Mouse (Mus musculus): ENCODE data around the gene Krtap6-5. TPM values are rescaled to one million over a fixed set of nuclear protein-coding genes. Genes with fewer than 3 reads are reported as not detected.
"Not testable (repeated sequence)": the region's sequence is repeated elsewhere in the genome, so short reads cannot be mapped to it uniquely, and the experiment has no call there.

Krtap6-5 gene
- not detected in 2 replicates for polyA plus RNA-seq (2016; fragmentation: Nextera tagmentation; extraction: Ambion mirVana)

DNA sequence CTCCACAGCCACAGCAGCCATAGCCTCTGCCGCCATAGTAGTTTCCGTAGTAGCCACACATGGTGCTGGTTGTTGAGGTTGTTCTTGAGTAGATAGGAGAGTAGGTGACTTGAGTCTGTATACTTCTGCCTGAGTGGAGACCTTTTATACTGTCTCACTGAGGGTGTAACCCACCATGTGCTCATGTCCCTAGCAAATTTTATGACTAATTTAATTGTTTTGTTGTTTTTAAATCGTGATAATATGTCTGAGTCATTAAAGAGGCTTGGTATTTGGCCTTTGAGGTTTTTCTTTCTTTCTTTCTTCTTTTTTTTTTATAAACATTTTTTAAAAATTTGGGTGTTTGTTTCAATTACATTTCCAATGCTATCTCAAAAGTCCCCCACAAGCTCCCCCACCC, at the start of gene Krtap6-5:
Krtap6-5 (minus strand) TSS at position 101 of the 400 bp plus-strand sequence.
- Histone ChIP-seq H3K9me3 (no peaks in the 10 kb centered on the region), H3K9ac (replicated peaks) (no peak within 1 kb of the TSS), H3K27ac (replicated peaks) (no peak within 1 kb of the TSS), H3K4me2 (replicated peaks) (no peak within 1 kb of the TSS), H3K36me3 (no peaks in the 10 kb centered on the region), H3K4me1 (no peaks in the 10 kb centered on the region), H3K4me3 (no peak within 1 kb of the TSS), H3K27me3 (no peaks in the 10 kb centered on the region)
- 88% methylated on average over 3 of the region's 3 CpGs for WGBS
- no peak for ATAC-seq (ENCODE audit: low FRiP score, low read depth)

DNA sequence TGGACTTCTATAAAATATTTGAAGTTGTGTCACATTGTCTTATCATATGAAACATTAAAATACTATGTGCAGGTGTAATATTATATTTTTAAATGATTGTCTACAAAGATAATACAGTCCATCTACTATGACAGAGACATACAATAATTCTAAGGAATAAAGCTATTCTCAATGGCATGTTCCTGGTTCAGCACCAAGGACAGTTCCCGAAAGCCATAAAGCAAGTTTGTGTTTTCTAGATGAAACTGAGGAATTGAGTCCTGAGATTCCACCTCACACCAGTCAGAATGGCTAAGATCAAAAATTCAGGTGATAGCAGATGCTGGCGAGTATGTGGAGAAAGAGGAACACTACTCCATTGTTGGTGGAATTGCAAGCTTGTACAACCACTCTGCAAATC, 23.4 kb upstream of the Krtap6-5 start:
- not testable (repeated sequence) for ATAC-seq (ENCODE audit: low FRiP score, low read depth); H3K36me3 ChIP-seq; H3K4me3 ChIP-seq; H3K4me2 ChIP-seq (replicated peaks); H3K9me3 ChIP-seq; H3K4me1 ChIP-seq; H3K27me3 ChIP-seq; H3K9ac ChIP-seq (replicated peaks); H3K27ac ChIP-seq (replicated peaks)
- WGBS = 68% methylated on average over 2 of the region's 2 CpGs

- H3K27ac ChIP-seq (replicated peaks); H3K4me3 ChIP-seq; H3K9me3 ChIP-seq; H3K36me3 ChIP-seq; ATAC-seq (ENCODE audit: low FRiP score, low read depth); H3K4me1 ChIP-seq; H3K27me3 ChIP-seq; H3K9ac ChIP-seq (replicated peaks); H3K4me2 ChIP-seq (replicated peaks): not testable (repeated sequence)
- no CpG with 5 or more reads among the region's 2 CpGs for WGBS
These were observed 16.2 kb upstream of the Krtap6-5 start, which contains the start of gene 1110025L11Rik for GRCm38 (mm10) chr16:89063902-89064301. Gene 1110025L11Rik, minus strand, starts transcription at chr16:89064002.

- H3K4me1 ChIP-seq; H3K4me2 ChIP-seq (replicated peaks); ATAC-seq (ENCODE audit: low FRiP score, low read depth); H3K9ac ChIP-seq (replicated peaks); H3K27me3 ChIP-seq; H3K36me3 ChIP-seq; H3K9me3 ChIP-seq; H3K27ac ChIP-seq (replicated peaks); H3K4me3 ChIP-seq: not testable (repeated sequence)
- WGBS = 90% methylated on average over 2 of the region's 4 CpGs
These were observed 6.3 kb downstream of the Krtap6-5 start, which contains the start of gene Gm10228 for GRCm38 (mm10) chr16:89041372-89041771. Gene Gm10228, minus strand, starts transcription at chr16:89041472.

- not testable (repeated sequence) for H3K27me3 ChIP-seq; H3K27ac ChIP-seq (replicated peaks); H3K36me3 ChIP-seq; H3K9me3 ChIP-seq; H3K4me3 ChIP-seq; ATAC-seq (ENCODE audit: low FRiP score, low read depth); H3K9ac ChIP-seq (replicated peaks); H3K4me2 ChIP-seq (replicated peaks); H3K4me1 ChIP-seq
- 96% methylated on average over 3 of the region's 3 CpGs for WGBS
These were observed 16.3 kb downstream of the Krtap6-5 start, which contains the start of gene Krtap6-1 for GRCm38 (mm10) chr16:89031399-89031798. Gene Krtap6-1, plus strand, starts transcription at chr16:89031699.

DNA sequence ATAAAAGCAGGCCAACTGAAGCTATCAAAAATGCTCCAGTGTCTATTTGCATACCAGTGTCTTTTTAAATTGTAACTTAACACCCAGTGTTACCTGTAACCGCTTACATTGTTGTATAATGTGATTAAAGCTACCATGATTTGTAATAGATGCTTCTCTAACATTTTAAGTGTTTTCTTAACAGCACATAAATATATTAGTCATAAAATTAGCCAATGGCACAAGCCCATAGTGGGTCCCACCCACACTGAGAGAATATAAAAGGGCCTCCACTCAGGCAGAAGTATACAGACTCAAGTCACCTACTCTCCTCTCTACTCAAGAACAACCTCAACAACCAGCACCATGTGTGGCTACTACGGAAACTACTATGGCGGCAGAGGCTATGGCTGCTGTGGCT, 32.7 kb downstream of the Krtap6-5 start, which contains the start of gene Gm10229:
Gm10229 (plus strand) TSS at position 301 of the 400 bp plus-strand sequence.
- H3K4me2 ChIP-seq (replicated peaks); H3K4me1 ChIP-seq; H3K27me3 ChIP-seq; H3K9me3 ChIP-seq; H3K9ac ChIP-seq (replicated peaks); H3K36me3 ChIP-seq; H3K27ac ChIP-seq (replicated peaks); H3K4me3 ChIP-seq; ATAC-seq (ENCODE audit: low FRiP score, low read depth): not testable (repeated sequence)
- 97% methylated on average over 2 of the region's 3 CpGs for WGBS

DNA sequence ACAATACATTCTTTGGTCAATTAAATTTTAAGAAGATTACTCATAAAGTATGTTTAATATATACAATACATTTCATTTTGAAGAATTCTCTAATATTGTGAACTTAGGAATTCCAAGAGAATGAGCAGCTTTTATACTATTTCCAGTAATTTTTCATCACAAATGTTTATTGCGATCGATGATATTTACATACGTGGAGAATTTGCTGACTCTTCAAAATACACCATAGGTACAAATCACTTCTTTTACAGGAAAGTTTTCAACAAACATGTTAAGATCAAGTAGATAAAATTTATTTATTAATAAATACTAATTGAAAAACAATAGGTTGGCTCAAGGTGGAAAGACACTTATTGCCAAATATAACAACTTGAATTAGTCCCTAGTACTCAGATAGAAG, 33.7 kb downstream of the Krtap6-5 start:
- WGBS = 98% methylated on average over 3 of the region's 3 CpGs
- Histone ChIP-seq H3K9ac (replicated peaks) (no peak overlapping the region), H3K27ac (replicated peaks) (no peak overlapping the region), H3K9me3 (no peaks in the 10 kb centered on the region), H3K27me3 (no peaks in the 10 kb centered on the region), H3K4me1 (no peaks in the 10 kb centered on the region), H3K36me3 (no peaks in the 10 kb centered on the region), H3K4me3 (no peak overlapping the region), H3K4me2 (replicated peaks) (no peak overlapping the region)
- no peak for ATAC-seq (ENCODE audit: low FRiP score, low read depth)

DNA sequence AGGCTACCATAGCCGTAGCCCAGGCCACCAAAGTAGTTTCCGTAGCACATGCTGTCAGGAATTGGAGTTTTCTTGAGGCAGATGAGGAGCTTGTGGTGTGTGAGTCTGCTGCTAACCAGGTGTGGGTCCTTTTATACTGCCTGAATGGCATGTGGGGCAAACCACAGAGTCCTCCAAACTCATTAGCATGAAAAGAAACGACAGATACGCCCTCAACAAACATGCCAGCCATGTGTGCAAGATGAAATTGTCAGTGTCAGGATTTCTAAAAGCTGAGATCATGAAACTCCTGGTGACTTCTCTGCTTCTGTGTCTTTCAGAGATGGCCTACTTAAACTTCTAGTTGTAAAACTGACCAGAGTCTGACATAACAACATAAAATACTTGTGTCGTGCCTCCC, 37.0 kb downstream of the Krtap6-5 start, which contains the start of gene Krtap22-2:
Krtap22-2 (minus strand) TSS at position 101 of the 400 bp plus-strand sequence.
- Histone ChIP-seq H3K9ac (replicated peaks) (no peak within 1 kb of the TSS), H3K27ac (replicated peaks) (no peak within 1 kb of the TSS), H3K9me3 (no peaks in the 10 kb centered on the region), H3K4me1 (no peaks in the 10 kb centered on the region), H3K36me3 (no peaks in the 10 kb centered on the region), H3K27me3 (no peaks in the 10 kb centered on the region), H3K4me3 (no peak within 1 kb of the TSS), H3K4me2 (replicated peaks) (no peak within 1 kb of the TSS)
- ATAC-seq (ENCODE audit: low FRiP score, low read depth) = no peak
- WGBS = 87% methylated on average over 5 of the region's 5 CpGs

Other genes with a start within 250 kb of the Krtap6-5 start
- not detected in 2 replicates for gene Gm20741, start 235.7 kb downstream of the Krtap6-5 start, polyA plus RNA-seq (2016; fragmentation: Nextera tagmentation; extraction: Ambion mirVana)
- not detected in 2 replicates for gene Krtap15, start 227.7 kb downstream of the Krtap6-5 start, polyA plus RNA-seq (2016; fragmentation: Nextera tagmentation; extraction: Ambion mirVana)
- not detected in 2 replicates for gene Krtap14, start 221.7 kb downstream of the Krtap6-5 start, polyA plus RNA-seq (2016; fragmentation: Nextera tagmentation; extraction: Ambion mirVana)
- not detected in 2 replicates for gene Krtap19-1, start 178.5 kb downstream of the Krtap6-5 start, polyA plus RNA-seq (2016; fragmentation: Nextera tagmentation; extraction: Ambion mirVana)
- gene Krtap19-2, start 173.6 kb downstream of the Krtap6-5 start, polyA plus RNA-seq (2016; fragmentation: Nextera tagmentation; extraction: Ambion mirVana) = not detected in 2 replicates
- not detected in 2 replicates for gene Krtap19-3, start 169.8 kb downstream of the Krtap6-5 start, polyA plus RNA-seq (2016; fragmentation: Nextera tagmentation; extraction: Ambion mirVana)
- gene Krtap19-4, start 162.8 kb downstream of the Krtap6-5 start, polyA plus RNA-seq (2016; fragmentation: Nextera tagmentation; extraction: Ambion mirVana) = not detected in 2 replicates
- gene Krtap19-5, start 151.4 kb downstream of the Krtap6-5 start, polyA plus RNA-seq (2016; fragmentation: Nextera tagmentation; extraction: Ambion mirVana) = not detected in 2 replicates
- not detected in 2 replicates for gene Krtap19-9b, start 115.6 kb downstream of the Krtap6-5 start, polyA plus RNA-seq (2016; fragmentation: Nextera tagmentation; extraction: Ambion mirVana)
- not detected in 2 replicates for gene Krtap16-3, start 85.0 kb downstream of the Krtap6-5 start, polyA plus RNA-seq (2016; fragmentation: Nextera tagmentation; extraction: Ambion mirVana)
- gene Krtap22-2, start 37.1 kb downstream of the Krtap6-5 start, polyA plus RNA-seq (2016; fragmentation: Nextera tagmentation; extraction: Ambion mirVana) = not detected in 2 replicates
- not detected in 2 replicates for gene Gm10229, start 32.6 kb downstream of the Krtap6-5 start, polyA plus RNA-seq (2016; fragmentation: Nextera tagmentation; extraction: Ambion mirVana)
- not detected in 2 replicates for gene Krtap6-1, start 16.2 kb downstream of the Krtap6-5 start, polyA plus RNA-seq (2016; fragmentation: Nextera tagmentation; extraction: Ambion mirVana)
- gene Gm10228, start 6.4 kb downstream of the Krtap6-5 start, polyA plus RNA-seq (2016; fragmentation: Nextera tagmentation; extraction: Ambion mirVana) = not detected in 2 replicates
- gene 1110025L11Rik, start 16.1 kb upstream of the Krtap6-5 start, polyA plus RNA-seq (2016; fragmentation: Nextera tagmentation; extraction: Ambion mirVana) = not detected in 2 replicates
- gene Krtap6-3, start 36.1 kb upstream of the Krtap6-5 start, polyA plus RNA-seq (2016; fragmentation: Nextera tagmentation; extraction: Ambion mirVana) = not detected in 2 replicates
- not detected in 2 replicates for gene Gm6358, start 93.0 kb upstream of the Krtap6-5 start, polyA plus RNA-seq (2016; fragmentation: Nextera tagmentation; extraction: Ambion mirVana)
- gene Gm10061, start 103.2 kb upstream of the Krtap6-5 start, polyA plus RNA-seq (2016; fragmentation: Nextera tagmentation; extraction: Ambion mirVana) = not detected in 2 replicates
- gene Gm9789, start 110.1 kb upstream of the Krtap6-5 start, polyA plus RNA-seq (2016; fragmentation: Nextera tagmentation; extraction: Ambion mirVana) = not detected in 2 replicates
- gene Gm7735, start 121.6 kb upstream of the Krtap6-5 start, polyA plus RNA-seq (2016; fragmentation: Nextera tagmentation; extraction: Ambion mirVana) = not detected in 2 replicates
- gene 1110057P08Rik, start 126.9 kb upstream of the Krtap6-5 start, polyA plus RNA-seq (2016; fragmentation: Nextera tagmentation; extraction: Ambion mirVana) = not detected in 2 replicates
- gene Krtap20-2, start 158.0 kb upstream of the Krtap6-5 start, polyA plus RNA-seq (2016; fragmentation: Nextera tagmentation; extraction: Ambion mirVana) = not detected in 2 replicates

Data from midbrain, embryonic 12.5 days (tissue).